Mouse (Mus musculus) spleen, adult 2 months (tissue): ENCODE results near the gene Slc2a13. TPM values are rescaled to one million over a fixed set of nuclear protein-coding genes. Genes with fewer than 3 reads are reported as not detected.

Experiments
- DNase-seq, 2 experiments: peaks; one replicate each; pipeline versions ENCODE4 v3.0.0 to v3.0.0-alpha.2; 2012 to 2021; ENCODE audit warnings: low spot score in 2 of 2, low read depth in 1 of 2
- H3K27ac ChIP-seq: fragments of 200-500 bp; 2 replicates; pipeline ENCODE4 v1.5.1; 2012; ENCODE audit warnings: low read length, inconsistent platforms; ENCODE audit not compliant: insufficient read depth
- H3K27me3 ChIP-seq: fragments of 200-500 bp; 2 replicates; pipeline ENCODE4 v1.6.1; 2012; ENCODE audit warnings: mild to moderate bottlenecking, moderate library complexity, low read length, inconsistent platforms; ENCODE audit not compliant: control insufficient read depth, insufficient read depth
- H3K36me3 ChIP-seq: fragments of 200-500 bp; 2 replicates; pipeline ENCODE4 v1.6.1; 2012; ENCODE audit warnings: mild to moderate bottlenecking, low read length, inconsistent platforms; ENCODE audit not compliant: control insufficient read depth, insufficient read depth
- H3K4me1 ChIP-seq: fragments of 200-500 bp; 2 replicates; pipeline ENCODE4 v1.6.1; 2011; ENCODE audit warnings: inconsistent platforms; ENCODE audit not compliant: control insufficient read depth, insufficient read depth, insufficient read length
- H3K4me3 ChIP-seq: fragments of 200-500 bp; 2 replicates; pipeline ENCODE4 v1.5.1; 2011; ENCODE audit warnings: mild to moderate bottlenecking, inconsistent platforms; ENCODE audit not compliant: insufficient read depth, insufficient read length; ENCODE audit errors: extremely low read depth
- CTCF ChIP-seq: fragments of 200-500 bp; IDR thresholded peaks from 2 replicates; pipeline ENCODE4 v1.5.1; 2011; ENCODE audit warnings: mild to moderate bottlenecking, inconsistent platforms; ENCODE audit not compliant: insufficient read depth, insufficient read length, insufficient replicate concordance; ENCODE audit errors: extremely low read depth
- POLR2A ChIP-seq: fragments of 200-500 bp; IDR thresholded peaks from 2 replicates; pipeline ENCODE4 v1.6.1; 2011; ENCODE audit warnings: low read depth, low read length, inconsistent platforms
- WGBS: fragments of 180-500 bp; shearing (Covaris S2); methylation state at CpG from one replicate; pipeline ENCODE4 v1.1.7; 2018; 5-methylcytosine and 5-hydroxymethylcytosine counted together
- polyA plus RNA-seq: library from polyadenylated mRNA; depleted of rRNA; stranded (reverse); fragments of >200 nt; gene quantifications from 2 replicates; pipeline ENCODE4 v1.2.3, GENCODE M21; 2012

Gene Slc2a13
- polyA plus RNA-seq, 1 experiment = 0.30 TPM

- Histone ChIP-seq H3K36me3 (no peaks in the 10 kb centered on the region), H3K27me3 (no peaks in the 10 kb centered on the region), H3K4me3 (no peak overlapping the region), H3K27ac (no peak overlapping the region), H3K4me1 (no peaks in the 10 kb centered on the region)
- no peak for DNase-seq
- 88% methylated on average over 5 of the region's 5 CpGs for WGBS
- TF ChIP-seq CTCF (no peak), POLR2A (no peak)
Observed at GRCm38 (mm10) chr15:91281521-91281920, 291.5 kb downstream of the Slc2a13 start.

DNA sequence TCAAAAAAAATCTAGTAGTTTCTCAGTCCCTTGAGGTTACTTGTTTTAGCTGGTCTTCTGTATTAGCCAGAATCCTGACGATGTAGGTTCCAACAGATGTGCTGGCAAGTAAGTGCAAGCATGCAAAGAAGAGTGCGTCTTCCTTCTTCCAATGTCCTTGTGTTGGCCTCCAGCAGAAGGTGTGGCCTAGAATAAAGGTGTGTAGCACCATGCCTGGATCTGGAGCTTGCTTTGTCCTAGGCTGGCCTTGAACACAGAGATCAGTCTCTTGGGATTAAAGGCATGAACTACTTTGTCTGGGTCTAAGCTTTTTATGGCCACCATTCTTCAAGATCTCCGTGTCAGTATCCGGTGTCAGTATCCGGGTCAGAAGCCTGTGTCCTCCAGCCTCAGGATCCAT, 293.5 kb downstream of the Slc2a13 start:
- Histone ChIP-seq H3K27ac (no peak overlapping the region), H3K4me1 (no peaks in the 10 kb centered on the region), H3K4me3 (no peak overlapping the region), H3K36me3 (no peaks in the 10 kb centered on the region), H3K27me3 (no peaks in the 10 kb centered on the region)
- 86% methylated on average over 5 of the region's 5 CpGs for WGBS
- TF ChIP-seq POLR2A (no peak), CTCF (no peak)
- no peak for DNase-seq

DNA sequence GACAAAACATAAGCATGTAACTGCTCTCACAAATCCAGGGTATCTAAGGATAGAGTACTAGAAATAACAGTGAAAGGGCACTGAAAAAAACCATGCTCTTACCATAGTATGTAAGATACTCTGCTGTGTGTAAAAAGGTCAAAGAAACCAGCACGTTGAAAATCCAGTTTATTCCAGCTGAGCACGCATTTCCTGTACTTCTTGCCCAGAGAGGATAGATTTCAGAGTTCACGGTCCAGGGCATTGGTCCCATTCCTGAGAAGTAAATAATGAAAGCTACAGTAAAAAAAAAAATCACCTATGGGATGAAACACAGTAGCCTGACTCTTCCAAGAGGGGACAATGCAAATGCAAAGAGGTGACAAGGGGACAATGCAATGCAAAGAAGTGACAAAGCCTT, 297.1 kb downstream of the Slc2a13 start:
- Histone ChIP-seq H3K4me3 (no peak overlapping the region), H3K36me3 (no peaks in the 10 kb centered on the region), H3K4me1 (no peaks in the 10 kb centered on the region), H3K27ac (no peak overlapping the region), H3K27me3 (no peaks in the 10 kb centered on the region)
- WGBS = 78% methylated on average over 3 of the region's 3 CpGs
- DNase-seq = no peak
- TF ChIP-seq POLR2A (no peak), CTCF (no peak)

DNA sequence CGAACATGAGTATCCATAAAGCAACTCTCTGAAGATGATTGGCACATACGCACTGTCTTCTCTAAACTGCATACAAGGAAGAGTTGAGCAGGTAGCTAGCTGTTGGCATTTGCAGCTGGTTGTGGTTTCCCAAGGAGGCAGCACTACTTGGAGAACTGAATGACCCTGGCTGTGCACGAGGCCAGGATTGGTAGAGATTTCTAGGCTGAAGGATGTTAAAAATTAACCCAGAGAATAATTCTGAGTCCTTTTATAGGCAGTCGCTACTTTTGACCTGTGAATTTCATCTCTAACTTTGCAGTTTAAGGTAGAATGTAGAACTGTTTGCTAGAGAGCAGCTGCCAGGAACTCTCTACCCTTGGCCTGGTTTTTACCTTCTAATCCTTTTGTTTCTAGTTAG, 304.5 kb downstream of the Slc2a13 start:
- no peak for DNase-seq
- no peaks in the 10 kb centered on the region for H3K36me3 ChIP-seq
- H3K4me3 ChIP-seq = no peak overlapping the region
- 85% methylated on average over 4 of the region's 4 CpGs for WGBS
- no peak overlapping the region for H3K27ac ChIP-seq
- no peaks in the 10 kb centered on the region for H3K27me3 ChIP-seq
- no peaks in the 10 kb centered on the region for H3K4me1 ChIP-seq
- TF ChIP-seq POLR2A (no peak), CTCF (no peak)

DNA sequence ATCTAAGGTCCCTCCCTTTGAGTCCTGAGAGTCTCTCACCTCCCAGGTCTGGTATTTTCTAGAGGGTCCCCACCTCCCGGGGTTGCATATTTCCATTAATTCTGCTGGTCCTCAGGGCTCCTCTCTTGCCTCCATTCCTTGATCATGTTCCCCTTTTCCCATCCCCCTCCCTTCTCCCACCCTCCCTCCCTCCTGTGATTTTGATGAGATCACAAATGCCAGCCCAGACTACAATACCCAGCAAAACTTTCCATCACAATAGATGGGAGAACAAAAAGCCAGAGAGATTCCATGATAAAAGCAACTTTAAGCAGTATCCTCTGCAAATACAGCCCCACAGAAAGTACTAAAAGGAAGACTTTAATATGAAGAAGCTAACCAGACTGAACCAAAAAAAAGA, 309.1 kb downstream of the Slc2a13 start:
- Histone ChIP-seq H3K27ac (no peak overlapping the region), H3K4me3 (no peak overlapping the region), H3K36me3 (no peaks in the 10 kb centered on the region), H3K27me3 (no peaks in the 10 kb centered on the region), H3K4me1 (no peaks in the 10 kb centered on the region)
- WGBS = 91% methylated on average over 1 of the region's 1 CpGs
- TF ChIP-seq CTCF = no peak
- no peak for TF ChIP-seq POLR2A
- DNase-seq = no peak

DNA sequence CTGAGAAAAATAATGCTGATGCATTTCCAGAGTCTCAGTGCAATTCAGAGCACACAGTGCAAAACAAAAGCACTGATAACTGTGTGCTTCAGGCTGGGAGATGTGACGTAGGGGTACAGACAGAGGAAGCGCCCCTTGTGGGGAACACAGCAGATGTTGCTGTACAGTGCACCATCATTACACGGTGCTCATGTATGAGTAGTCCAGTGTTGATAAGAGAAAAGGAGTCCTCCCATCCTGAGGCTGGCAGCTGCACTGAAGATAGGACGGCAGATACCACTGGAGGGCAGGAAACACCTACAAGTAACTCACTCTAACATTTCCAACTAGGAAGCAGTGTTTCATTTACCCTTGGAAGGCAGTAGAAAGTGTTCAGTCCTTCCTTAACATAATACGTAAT, 312.5 kb downstream of the Slc2a13 start:
- H3K27ac ChIP-seq = no peak overlapping the region
- DNase-seq = no peak
- TF ChIP-seq POLR2A (no peak), CTCF (no peak)
- no peaks in the 10 kb centered on the region for H3K36me3 ChIP-seq
- 68% methylated on average over 5 of the region's 5 CpGs for WGBS
- H3K4me3 ChIP-seq = no peak overlapping the region
- no peaks in the 10 kb centered on the region for H3K4me1 ChIP-seq
- H3K27me3 ChIP-seq = no peaks in the 10 kb centered on the region

- no peak for DNase-seq
- Histone ChIP-seq H3K27ac (no peak overlapping the region), H3K27me3 (no peaks in the 10 kb centered on the region), H3K4me1 (no peaks in the 10 kb centered on the region), H3K4me3 (no peak overlapping the region), H3K36me3 (no peaks in the 10 kb centered on the region)
- 92% methylated on average over 11 of the region's 11 CpGs for WGBS
- TF ChIP-seq POLR2A (no peak), CTCF (no peak)
Observed at GRCm38 (mm10) chr15:91257140-91257539, 315.9 kb downstream of the Slc2a13 start.
